21 mouse cellular contexts compared by ENCODE assay signal in genomic region chr13:41581058-41581457, GRCm38 (mm10). TPM values are rescaled to one million over a fixed set of nuclear protein-coding genes. Genes with fewer than 3 reads are reported as not detected.
DNase-seq lines count a peak whose midpoint lies in the region; ATAC-seq and TF ChIP-seq lines count a peak whose summit lies in the region.
"Had no signal": no experiment of that assay in that cellular context is flagged by ENCODE, and none has a peak within 500 bp of the region (broad histone marks: within the 10 kb centered on the region; RNA-seq: fewer than 3 reads in every experiment).

No protein-coding gene starts in this region.

- peak; percentile 74; the same call in 1 of the 2 replicates for ATAC-seq in lung, embryonic 15.5 days (ENCODE audit: borderline replicate concordance, extremely low read depth, low FRiP score, low TSS enrichment)
- peak; percentile 87 for ATAC-seq in lung, postnatal 0 days
- ATAC-seq: forebrain, embryonic 14.5 days; forebrain, embryonic 16.5 days had no signal

- H3K36me3 ChIP-seq in lung, embryonic 15.5 days = no peaks in the 10 kb centered on the region
- no peaks in the 10 kb centered on the region for H3K36me3 ChIP-seq in lung, postnatal 0 days (ENCODE audit: insufficient read depth, low read length)
- H3K36me3 ChIP-seq: embryonic facial prominence, embryonic 13.5 days; embryonic facial prominence, embryonic 15.5 days; forebrain, embryonic 10.5 days; forebrain, embryonic 12.5 days had no signal

- TF ChIP-seq EP300 in lung, postnatal 0 days (IDR thresholded peaks at IDR 0.05) = no peak; the same call in 1 of the 2 replicates

- no peak overlapping the region for H3K9ac ChIP-seq in lung, embryonic 15.5 days
- H3K9ac ChIP-seq in lung, postnatal 0 days (replicated peaks; ENCODE audit: low read depth) = no peak overlapping the region
- H3K9ac ChIP-seq: embryonic facial prominence, embryonic 13.5 days; embryonic facial prominence, embryonic 15.5 days; forebrain, embryonic 12.5 days had no signal

- WGBS in lung, embryonic 15.5 days = 56% methylated on average over 4 of the region's 4 CpGs
- 43% methylated on average over 4 of the region's 4 CpGs for WGBS in lung, postnatal 0 days

- peak overlapping the region; percentile 60 for H3K27ac ChIP-seq in lung, embryonic 15.5 days
- H3K27ac ChIP-seq in lung, postnatal 0 days (ENCODE audit: low read length) = peak overlapping the region; percentile 11; the same call in 1 of the 2 replicates
- H3K27ac ChIP-seq: embryonic facial prominence, embryonic 13.5 days; embryonic facial prominence, embryonic 15.5 days; forebrain, embryonic 10.5 days; forebrain, embryonic 12.5 days had no signal

- TF ChIP-seq CTCF in lung, postnatal 0 days (IDR thresholded peaks at IDR 0.05) = no peak

- no peaks in the 10 kb centered on the region for H3K27me3 ChIP-seq in lung, embryonic 15.5 days
- no peaks in the 10 kb centered on the region for H3K27me3 ChIP-seq in lung, postnatal 0 days (replicated peaks; ENCODE audit: insufficient read depth, low read length)
- H3K27me3 ChIP-seq: embryonic facial prominence, embryonic 13.5 days; embryonic facial prominence, embryonic 15.5 days; forebrain, embryonic 12.5 days had no signal

- H3K4me1 ChIP-seq in lung, embryonic 15.5 days = peaks cover 16% of the 10 kb centered on the region
- 0 out of 2 replicates have a peak, but pooled peaks cover 8% of the 10 kb centered on the region for H3K4me1 ChIP-seq in lung, postnatal 0 days (ENCODE audit: insufficient read depth, low read depth, low read length)
- H3K4me1 ChIP-seq: embryonic facial prominence, embryonic 13.5 days; embryonic facial prominence, embryonic 15.5 days; forebrain, embryonic 10.5 days; forebrain, embryonic 12.5 days had no signal

- no peak overlapping the region for H3K4me2 ChIP-seq in lung, embryonic 15.5 days
- H3K4me2 ChIP-seq in lung, postnatal 0 days (replicated peaks; ENCODE audit: low read depth, low read length) = no peak overlapping the region
- H3K4me2 ChIP-seq: embryonic facial prominence, embryonic 13.5 days; embryonic facial prominence, embryonic 15.5 days; forebrain, embryonic 12.5 days had no signal

- H3K4me3 ChIP-seq in lung, embryonic 15.5 days = no peak overlapping the region
- H3K4me3 ChIP-seq in lung, postnatal 0 days (ENCODE audit: low read depth, low read length) = no peak overlapping the region
- H3K4me3 ChIP-seq: embryonic facial prominence, embryonic 13.5 days; embryonic facial prominence, embryonic 15.5 days; erythroblast, embryonic 14.5 days; forebrain, embryonic 10.5 days; forebrain, embryonic 12.5 days had no signal

- no peak for DNase-seq in lung, postnatal 10 days
- peak; percentile 86 for DNase-seq in lung, postnatal 0 days (ENCODE audit: low spot score)
- DNase-seq in lung, postnatal 4 days = no peak
- DNase-seq: adrenal gland, adult 2 months; adrenal gland, postnatal 10 days; adrenal gland, postnatal 25 days; cerebellum, adult 11 months; cerebellum, adult 18-20 months; cerebellum, adult 8-10 months; cerebellum, adult 9-11 months; cerebellum, postnatal 14 days; cerebellum, postnatal 36 days; embryo, embryonic 11 days had no signal

- H3K9me3 ChIP-seq in lung, embryonic 15.5 days = no peaks in the 10 kb centered on the region
- H3K9me3 ChIP-seq in lung, postnatal 0 days (ENCODE audit: low read length) = 0 out of 2 replicates have a peak, but pooled peaks cover 4% of the 10 kb centered on the region
- H3K9me3 ChIP-seq: embryonic facial prominence, embryonic 13.5 days; embryonic facial prominence, embryonic 15.5 days; forebrain, embryonic 10.5 days; forebrain, embryonic 12.5 days had no signal

RNA-seq across cellular contexts. Expression of gene Tmem170b, which starts 24.6 kb away (rescaled TPM):
- polyA plus RNA-seq in lung, embryonic 15.5 days (2015; fragmentation: Nextera tagmentation; extraction: Ambion mirVana) = 10.0 and 11.2 TPM in 2 replicates
- polyA plus RNA-seq in lung, postnatal 0 days (2015; fragmentation: Nextera tagmentation; extraction: Ambion mirVana) = 11.6 and 12.1 TPM in 2 replicates
